Mouse (Mus musculus): ENCODE results near the gene Themis2. TPM values are rescaled to one million over a fixed set of nuclear protein-coding genes. Genes with fewer than 3 reads are reported as not detected.
A peak's percentile ranks its signal among the peaks of the same experiment; 100 is the strongest.

The Themis2 gene
- polyA plus RNA-seq (2015; fragmentation: Nextera tagmentation; extraction: Ambion mirVana), result 0.89 and 0.96 TPM in 2 replicates

GRCm38 (mm10) chr4:132796196-132796886, at the start of gene Themis2:
Gene Themis2 (minus strand): TSS chr4:132796387.
- Histone ChIP-seq H3K36me3 (no peaks in the 10 kb centered on the region), H3K27me3 (peaks cover 19% of the 10 kb centered on the region), H3K9ac (no peak within 1 kb of the TSS), H3K4me1 (peaks cover 5% of the 10 kb centered on the region), H3K9me3 (no peaks in the 10 kb centered on the region), H3K4me2 (peak within 1 kb of the TSS; percentile 67), H3K4me3 (peak within 1 kb of the TSS; percentile 37), H3K27ac (no peak within 1 kb of the TSS)
- under 1% methylated on average over 21 of the region's 21 CpGs for WGBS
- 0 out of 2 replicates have a peak, but pooled peaks have one; percentile 59 for ATAC-seq (ENCODE audit: borderline replicate concordance, extremely low read depth, low FRiP score, low TSS enrichment)

- 77% methylated on average over 1 of the region's 1 CpGs for WGBS
Observed at GRCm38 (mm10) chr4:132843705-132844071, 47.5 kb upstream of the Themis2 start.

DNA sequence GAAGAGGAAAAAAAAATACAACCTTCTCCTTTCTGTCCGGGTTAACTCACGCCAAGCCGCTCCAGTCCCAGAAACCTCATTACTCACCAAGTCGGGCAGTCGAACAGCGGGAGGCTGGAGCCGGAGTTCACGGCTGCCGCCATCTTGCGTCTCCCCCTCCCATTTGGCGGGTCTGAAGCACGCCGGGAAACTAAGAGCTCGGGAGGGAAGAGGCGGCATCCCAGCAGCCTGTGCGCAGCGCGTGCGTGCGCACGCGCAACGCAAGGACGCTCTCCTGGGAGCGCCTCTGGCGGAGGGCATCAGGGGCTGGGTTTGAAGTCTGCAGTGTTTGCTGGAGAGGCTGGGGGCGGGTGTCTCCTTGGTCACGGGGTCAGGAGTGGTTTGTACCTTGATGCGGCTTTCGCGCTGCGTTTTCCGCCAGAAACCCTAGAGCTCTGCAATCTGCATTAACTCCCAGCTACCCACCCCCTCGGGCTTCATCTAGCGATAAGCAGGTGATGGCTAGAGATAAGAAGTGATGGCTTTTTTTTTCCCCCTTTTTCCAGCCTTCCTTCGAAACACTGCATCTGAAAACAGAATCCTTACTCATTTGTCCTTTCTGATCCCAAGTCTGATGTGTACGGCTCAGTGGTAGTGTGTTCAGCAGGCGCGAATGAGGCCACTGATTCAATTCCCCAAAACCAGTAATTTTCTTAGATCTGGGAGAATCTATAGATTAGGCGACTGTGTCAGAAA, 47.0 kb upstream of the Themis2 start, which contains the start of gene Ppp1r8:
Gene Ppp1r8 (minus strand): TSS at position 200 of the 735 bp plus-strand sequence.
- ATAC-seq (ENCODE audit: borderline replicate concordance, extremely low read depth, low FRiP score, low TSS enrichment), result peak; percentile 98
- Histone ChIP-seq H3K9me3 (no peaks in the 10 kb centered on the region), H3K27me3 (no peaks in the 10 kb centered on the region), H3K27ac (peak within 1 kb of the TSS; percentile 45), H3K4me2 (peak within 1 kb of the TSS; percentile 69), H3K9ac (peak within 1 kb of the TSS; percentile 97), H3K36me3 (peaks cover 23% of the 10 kb centered on the region), H3K4me1 (peaks cover 16% of the 10 kb centered on the region; the same call in 1 of the 2 replicates), H3K4me3 (peak within 1 kb of the TSS; percentile 91)
- 1% methylated on average over 40 of the region's 40 CpGs for WGBS

More at GRCm38 (mm10) chr4:132843705-132844071, 47.5 kb upstream of the Themis2 start:
- Histone ChIP-seq H3K27me3 (no peaks in the 10 kb centered on the region), H3K9ac (peak overlapping the region; percentile 58; the same call in 1 of the 2 replicates), H3K27ac (peak overlapping the region; percentile 45; the same call in 1 of the 2 replicates), H3K9me3 (no peaks in the 10 kb centered on the region), H3K36me3 (peaks cover 18% of the 10 kb centered on the region), H3K4me1 (peaks cover 16% of the 10 kb centered on the region; the same call in 1 of the 2 replicates), H3K4me2 (peak overlapping the region; percentile 69), H3K4me3 (peak overlapping the region; percentile 91)
- ATAC-seq (ENCODE audit: borderline replicate concordance, extremely low read depth, low FRiP score, low TSS enrichment), result no peak

- peak; percentile 37; the same call in 1 of the 2 replicates for ATAC-seq (ENCODE audit: borderline replicate concordance, extremely low read depth, low FRiP score, low TSS enrichment)
- H3K36me3 ChIP-seq, result peaks cover 29% of the 10 kb centered on the region
- H3K4me1 ChIP-seq, result peaks cover 16% of the 10 kb centered on the region; the same call in 1 of the 2 replicates
- peak overlapping the region; percentile 42 for H3K27ac ChIP-seq
- peak overlapping the region; percentile 97 for H3K9ac ChIP-seq
- no peaks in the 10 kb centered on the region for H3K9me3 ChIP-seq
- peak overlapping the region; percentile 69 for H3K4me2 ChIP-seq
- WGBS, result under 1% methylated on average over 30 of the region's 30 CpGs
- no peaks in the 10 kb centered on the region for H3K27me3 ChIP-seq
- H3K4me3 ChIP-seq, result peak overlapping the region; percentile 91
Observed at GRCm38 (mm10) chr4:132842281-132842906, 46.2 kb upstream of the Themis2 start.

DNA sequence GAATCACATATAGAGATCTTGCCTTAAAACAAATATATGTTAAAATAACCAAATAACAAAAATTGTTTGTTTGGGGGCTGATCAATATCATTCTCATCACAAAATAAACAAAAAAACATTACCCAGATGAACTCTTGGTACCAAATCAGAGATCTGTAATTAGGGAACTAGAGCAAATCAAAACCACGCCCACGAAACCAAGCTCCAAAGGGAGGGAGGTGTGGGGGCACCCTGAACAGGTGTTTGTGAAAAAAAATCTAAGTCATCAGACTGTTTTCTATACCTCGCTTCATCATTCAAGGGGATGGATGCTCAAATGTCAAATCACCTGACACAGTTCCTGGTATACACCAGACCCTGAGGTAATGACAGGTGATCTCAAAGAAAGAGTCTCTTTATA, 45.3 kb upstream of the Themis2 start:
- Histone ChIP-seq H3K9ac (peak overlapping the region; percentile 97; the same call in 1 of the 2 replicates), H3K4me1 (peaks cover 16% of the 10 kb centered on the region; the same call in 1 of the 2 replicates), H3K27ac (no peak overlapping the region), H3K36me3 (peaks cover 38% of the 10 kb centered on the region), H3K4me3 (peak overlapping the region; percentile 91), H3K27me3 (no peaks in the 10 kb centered on the region), H3K9me3 (no peaks in the 10 kb centered on the region), H3K4me2 (peak overlapping the region; percentile 69)
- WGBS, result 75% methylated on average over 3 of the region's 3 CpGs
- no peak for ATAC-seq (ENCODE audit: borderline replicate concordance, extremely low read depth, low FRiP score, low TSS enrichment)

GRCm38 (mm10) chr4:132823614-132824366, 27.6 kb upstream of the Themis2 start:
- 64% methylated on average over 8 of the region's 8 CpGs for WGBS
- no peak overlapping the region for H3K4me2 ChIP-seq
- no peak overlapping the region for H3K9ac ChIP-seq
- ATAC-seq (ENCODE audit: borderline replicate concordance, extremely low read depth, low FRiP score, low TSS enrichment), result no peak
- H3K27me3 ChIP-seq, result no peaks in the 10 kb centered on the region
- H3K4me1 ChIP-seq, result no peaks in the 10 kb centered on the region
- no peak overlapping the region for H3K27ac ChIP-seq
- H3K36me3 ChIP-seq, result peaks cover 37% of the 10 kb centered on the region
- H3K9me3 ChIP-seq, result no peaks in the 10 kb centered on the region
- H3K4me3 ChIP-seq, result no peak overlapping the region

DNA sequence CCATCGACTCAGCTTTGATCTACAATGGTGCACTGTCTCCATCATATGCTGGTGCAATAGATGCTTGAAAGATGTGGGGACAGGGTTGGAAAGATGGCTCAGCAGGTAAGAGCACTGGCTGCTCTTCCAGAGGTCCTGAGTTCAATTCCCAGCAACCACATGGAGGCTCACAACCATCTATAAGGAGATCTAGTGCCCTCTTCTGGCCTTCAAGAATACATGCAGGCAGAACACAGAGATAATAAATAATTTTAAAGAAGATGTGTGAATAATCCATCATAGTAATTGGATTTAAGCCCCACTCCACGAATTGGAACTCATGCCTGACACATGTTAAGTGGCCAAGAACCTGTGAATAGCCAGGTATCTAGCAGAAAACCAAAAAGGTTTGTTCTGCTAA, 22.3 kb upstream of the Themis2 start:
- Histone ChIP-seq H3K4me1 (no peaks in the 10 kb centered on the region), H3K4me3 (no peak overlapping the region), H3K27ac (no peak overlapping the region), H3K4me2 (no peak overlapping the region), H3K36me3 (no peaks in the 10 kb centered on the region), H3K27me3 (no peaks in the 10 kb centered on the region), H3K9ac (no peak overlapping the region), H3K9me3 (no peaks in the 10 kb centered on the region)
- 53% methylated on average over 2 of the region's 2 CpGs for WGBS
- no peak for ATAC-seq (ENCODE audit: borderline replicate concordance, extremely low read depth, low FRiP score, low TSS enrichment)

DNA sequence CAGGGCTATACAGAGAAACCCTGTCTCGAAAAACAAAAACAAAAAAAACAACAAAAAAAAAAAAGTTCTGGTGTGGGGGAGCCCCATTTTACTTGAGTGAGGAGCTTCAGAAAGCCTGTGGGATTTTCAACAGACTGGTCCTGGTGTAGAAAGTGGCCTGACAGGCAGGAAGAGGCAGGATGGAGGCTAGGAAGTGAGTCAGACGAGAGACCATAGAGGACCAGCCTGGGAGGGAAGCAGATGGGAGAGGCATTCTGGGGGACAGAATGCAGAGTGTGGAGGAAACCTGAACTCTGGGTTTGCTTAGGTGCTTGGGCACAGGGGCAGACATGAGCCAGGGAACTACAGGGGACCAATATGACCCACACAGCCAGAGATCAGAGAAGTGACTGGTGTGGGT, 20.7 kb upstream of the Themis2 start:
- WGBS, result 53% methylated on average over 2 of the region's 2 CpGs
- no peak overlapping the region for H3K9ac ChIP-seq
- no peak for ATAC-seq (ENCODE audit: borderline replicate concordance, extremely low read depth, low FRiP score, low TSS enrichment)
- no peak overlapping the region for H3K4me2 ChIP-seq
- H3K4me1 ChIP-seq, result no peaks in the 10 kb centered on the region
- H3K9me3 ChIP-seq, result no peaks in the 10 kb centered on the region
- no peaks in the 10 kb centered on the region for H3K36me3 ChIP-seq
- H3K4me3 ChIP-seq, result no peak overlapping the region
- H3K27ac ChIP-seq, result no peak overlapping the region
- H3K27me3 ChIP-seq, result no peaks in the 10 kb centered on the region

DNA sequence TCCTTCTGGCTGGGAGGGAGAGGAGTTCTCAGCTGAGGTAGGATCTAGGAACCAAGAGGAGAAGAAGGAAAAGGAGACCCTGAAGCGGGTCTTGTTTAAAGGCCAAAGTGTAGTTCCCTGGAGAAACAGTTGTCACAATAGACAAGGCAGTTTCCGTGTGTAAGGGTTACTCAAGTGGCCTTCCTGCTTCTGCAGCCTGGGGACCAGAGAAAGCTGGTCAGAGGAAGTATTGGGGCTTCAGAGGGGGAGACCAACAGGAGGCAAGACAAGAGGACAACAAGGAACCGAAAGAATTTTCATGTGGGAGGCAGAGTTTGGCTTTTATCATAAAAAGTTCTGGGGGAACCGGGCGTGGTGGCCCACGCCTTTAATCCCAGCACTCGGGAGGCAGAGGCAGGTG, 20.2 kb upstream of the Themis2 start:
- WGBS, result 85% methylated on average over 7 of the region's 7 CpGs
- no peak overlapping the region for H3K27ac ChIP-seq
- no peak for ATAC-seq (ENCODE audit: borderline replicate concordance, extremely low read depth, low FRiP score, low TSS enrichment)
- no peak overlapping the region for H3K4me2 ChIP-seq
- H3K4me1 ChIP-seq, result no peaks in the 10 kb centered on the region
- no peaks in the 10 kb centered on the region for H3K9me3 ChIP-seq
- no peaks in the 10 kb centered on the region for H3K27me3 ChIP-seq
- no peaks in the 10 kb centered on the region for H3K36me3 ChIP-seq
- H3K4me3 ChIP-seq, result no peak overlapping the region
- no peak overlapping the region for H3K9ac ChIP-seq

GRCm38 (mm10) chr4:132809621-132810020, 13.4 kb upstream of the Themis2 start:
- H3K4me2 ChIP-seq, result no peak overlapping the region
- H3K27me3 ChIP-seq, result no peaks in the 10 kb centered on the region
- H3K9me3 ChIP-seq, result no peaks in the 10 kb centered on the region
- WGBS, result 83% methylated on average over 5 of the region's 5 CpGs
- ATAC-seq (ENCODE audit: borderline replicate concordance, extremely low read depth, low FRiP score, low TSS enrichment), result no peak
- H3K36me3 ChIP-seq, result no peaks in the 10 kb centered on the region
- H3K9ac ChIP-seq, result no peak overlapping the region
- no peak overlapping the region for H3K4me3 ChIP-seq
- H3K4me1 ChIP-seq, result 0 out of 2 replicates have a peak, but pooled peaks cover 2% of the 10 kb centered on the region
- H3K27ac ChIP-seq, result no peak overlapping the region
